Mouse (Mus musculus) small intestine, adult 2 months (tissue): ENCODE measurements at regions not wholly inside any gene's neighbourhood (a gene's known extent, or its start where the extent isn't known, plus 50 kb on each side); places are given as distances from the start of the nearest gene placed in this dataset.

Experiments used
- H3K27ac ChIP-seq: fragments of 200-500 bp; 2 replicates; pipeline ENCODE4 v1.5.1; 2012; ENCODE audit warnings: low read depth, low read length, control low read depth, inconsistent platforms; ENCODE audit not compliant: insufficient read depth
- H3K27me3 ChIP-seq: fragments of 200-500 bp; 2 replicates; pipeline ENCODE4 v1.6.1; 2012; ENCODE audit warnings: mild to moderate bottlenecking, moderate library complexity, low read length, inconsistent platforms; ENCODE audit not compliant: control insufficient read depth, insufficient read depth
- H3K36me3 ChIP-seq: fragments of 200-500 bp; 2 replicates; pipeline ENCODE4 v1.6.1; 2012; ENCODE audit warnings: mild to moderate bottlenecking, low read length, control low read depth, inconsistent platforms; ENCODE audit not compliant: control insufficient read depth, insufficient read depth
- H3K4me1 ChIP-seq: fragments of 200-500 bp; 2 replicates; pipeline ENCODE4 v1.6.1; 2012; ENCODE audit warnings: low read length, inconsistent platforms, mixed read lengths; ENCODE audit not compliant: control insufficient read depth, insufficient read depth, insufficient read length
- H3K4me3 ChIP-seq: fragments of 200-500 bp; 2 replicates; pipeline ENCODE4 v1.5.1; 2012; ENCODE audit warnings: low read depth, mild to moderate bottlenecking, control low read depth, inconsistent platforms, low read length, moderate library complexity
- CTCF ChIP-seq: fragments of 200-500 bp; IDR thresholded peaks from 2 replicates; pipeline ENCODE4 v1.5.1; 2012; ENCODE audit warnings: low read depth, mild to moderate bottlenecking, control low read depth, inconsistent platforms, low read length, moderate library complexity, mixed read lengths; ENCODE audit not compliant: insufficient replicate concordance, insufficient read length; ENCODE audit errors: extremely low read depth
- POLR2A ChIP-seq: fragments of 200-500 bp; IDR thresholded peaks from 2 replicates; pipeline ENCODE4 v1.6.1; 2012; ENCODE audit warnings: low read depth, mild to moderate bottlenecking, control low read depth, inconsistent platforms, low read length, moderate library complexity
- WGBS: fragments of 180-500 bp; shearing (Covaris S2); methylation state at CpG from one replicate; pipeline ENCODE4 v1.1.7; 2018; 5-methylcytosine and 5-hydroxymethylcytosine counted together

- no peaks in the 10 kb centered on the region for H3K36me3 ChIP-seq
- no peak overlapping the region for H3K27ac ChIP-seq
- no peak for TF ChIP-seq CTCF
- TF ChIP-seq POLR2A = no peak
- H3K4me3 ChIP-seq = no peak overlapping the region
- no peaks in the 10 kb centered on the region for H3K27me3 ChIP-seq
- no peaks in the 10 kb centered on the region for H3K4me1 ChIP-seq
- 50% methylated on average over 4 of the region's 4 CpGs for WGBS
These were observed 63.8 kb upstream of the Thpo start for GRCm38 (mm10) chr16:20798115-20798514.

- WGBS = 72% methylated on average over 1 of the region's 1 CpGs
- Histone ChIP-seq H3K4me3 (no peak overlapping the region), H3K27me3 (no peaks in the 10 kb centered on the region), H3K27ac (no peak overlapping the region), H3K36me3 (no peaks in the 10 kb centered on the region), H3K4me1 (no peaks in the 10 kb centered on the region)
- TF ChIP-seq POLR2A (no peak), CTCF (no peak)
These were observed 60.4 kb upstream of the Thpo start for GRCm38 (mm10) chr16:20794721-20795120.
